Mouse (Mus musculus) midbrain, postnatal 0 days (tissue): ENCODE data around the gene Rcn1. TPM values are rescaled to one million over a fixed set of nuclear protein-coding genes. Genes with fewer than 3 reads are reported as not detected.

Experiments
- ATAC-seq: fragments of 200-750 bp; cut with Nextera tagmentation; 2 replicates; pipeline ENCODE4 v1.8.0; 2017; ENCODE audit warnings: moderate number of reproducible peaks, mild to moderate bottlenecking, moderate TSS enrichment, moderate library complexity; ENCODE audit not compliant: low FRiP score
- DNase-seq: peaks from one replicate; pipeline ENCODE4 v3.0.0-alpha.2; 2015; ENCODE audit warnings: low spot score
- H3K27ac ChIP-seq: fragments of 300-500 bp; sonication (generic); 2 replicates; pipeline ENCODE4 v1.5.1; 2014; ENCODE audit warnings: low read depth, mild to moderate bottlenecking, low read length, mixed read lengths
- H3K27me3 ChIP-seq: fragments of 300-500 bp; sonication (generic); 2 replicates; pipeline ENCODE4 v1.6.1; 2014; ENCODE audit warnings: low read length, control low read depth, mixed read lengths; ENCODE audit not compliant: insufficient read depth
- H3K36me3 ChIP-seq: fragments of 300-500 bp; sonication (generic); 2 replicates; pipeline ENCODE4 v1.6.1; 2014; ENCODE audit warnings: low read length, control low read depth, mixed read lengths; ENCODE audit not compliant: insufficient read depth
- H3K4me1 ChIP-seq: fragments of 300-500 bp; sonication (generic); 2 replicates; pipeline ENCODE4 v1.6.1; 2014; ENCODE audit warnings: mild to moderate bottlenecking, control low read depth, antibody characterized with exemption, low read length, mixed read lengths; ENCODE audit not compliant: insufficient read depth
- H3K4me2 ChIP-seq: fragments of 300-500 bp; sonication (generic); 2 replicates; pipeline ENCODE4 v1.6.1; 2014; ENCODE audit warnings: low read depth, mild to moderate bottlenecking, low read length, mixed read lengths; ENCODE audit not compliant: poor library complexity, severe bottlenecking
- H3K4me3 ChIP-seq: fragments of 300-500 bp; sonication (generic); 2 replicates; pipeline ENCODE4 v1.5.1; 2014; ENCODE audit warnings: low read depth, mild to moderate bottlenecking, low read length, moderate library complexity
- H3K9ac ChIP-seq: fragments of 300-500 bp; sonication (generic); replicated peaks from 2 replicates; pipeline ENCODE4 v1.6.1; 2014; ENCODE audit warnings: mild to moderate bottlenecking, low read length, moderate library complexity, mixed read lengths; ENCODE audit not compliant: poor library complexity, severe bottlenecking
- H3K9me3 ChIP-seq: fragments of 300-500 bp; sonication (generic); 2 replicates; pipeline ENCODE4 v1.6.1; 2016; ENCODE audit warnings: low read length, control low read depth
- CTCF ChIP-seq: IDR thresholded peaks from 2 replicates; pipeline ENCODE4 v1.5.1; 2016; ENCODE audit warnings: antibody characterized with exemption, mild to moderate bottlenecking
- WGBS: fragments of 180-500 bp; shearing (Covaris S2); extraction: QIAGEN DNeasy Blood & Tissue Kit; methylation state at CpG from one replicate; pipeline ENCODE4 v1.1.7; 2014; 5-methylcytosine and 5-hydroxymethylcytosine counted together
- polyA plus RNA-seq: library from polyadenylated mRNA; unstranded; fragments of >200 nt; fragmentation: Nextera tagmentation; extraction: Ambion mirVana; gene quantifications from 2 replicates; pipeline ENCODE4 v1.2.1, GENCODE M21; 2015
- total RNA-seq: library from RNA; depleted of rRNA; stranded (reverse); fragments of >200 nt; gene quantifications from 2 replicates; pipeline ENCODE4 v1.2.3, GENCODE M21; 2014

Gene Rcn1
- total and polyA plus RNA-seq, 2 experiments from 2014 or later, result 31.0 to 58.3 TPM

- no peaks in the 10 kb centered on the region; the same call in 1 of the 2 replicates for H3K4me1 ChIP-seq
- no peak overlapping the region for H3K4me3 ChIP-seq
- TF ChIP-seq CTCF, result no peak
- no peak overlapping the region for H3K27ac ChIP-seq
- 0 out of 2 replicates have a peak, but pooled peaks cover 8% of the 10 kb centered on the region for H3K27me3 ChIP-seq
- no peaks in the 10 kb centered on the region for H3K9me3 ChIP-seq
- H3K36me3 ChIP-seq, result no peaks in the 10 kb centered on the region
- DNase-seq (no peak), ATAC-seq (no peak)
- no peak overlapping the region for H3K9ac ChIP-seq
- H3K4me2 ChIP-seq, result no peak overlapping the region
- 93% methylated on average over 4 of the region's 4 CpGs for WGBS
Measured at GRCm38 (mm10) chr2:105400558-105400957, 1.4 kb upstream of the Rcn1 start.

DNA sequence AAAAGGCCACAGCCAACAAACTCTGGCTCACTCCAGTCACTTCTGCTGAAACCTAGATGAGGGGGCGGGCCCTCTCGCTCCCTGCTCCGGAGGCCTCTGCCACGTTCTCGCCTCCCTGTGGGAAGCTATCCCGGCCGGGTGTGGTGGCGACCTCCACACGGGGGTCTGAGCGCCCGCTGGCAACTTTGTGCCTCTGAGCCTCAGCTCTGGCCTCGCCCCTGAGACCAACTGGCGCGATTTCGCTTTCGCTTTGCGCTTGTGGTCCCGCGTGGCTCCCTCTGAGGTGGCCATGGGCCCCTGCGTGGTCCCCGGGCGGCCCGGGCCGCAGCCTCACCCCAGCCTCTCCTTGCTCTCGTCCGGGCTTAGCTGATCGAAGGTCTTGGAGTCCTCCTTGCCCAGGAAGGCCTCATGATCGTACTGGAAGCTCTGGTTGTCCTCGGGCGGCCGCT, 459 bp downstream of the Rcn1 start:
- H3K4me3 ChIP-seq, result peak overlapping the region; percentile 71
- ATAC-seq (peak; percentile 39; the same call in 1 of the 2 replicates), DNase-seq (no peak)
- H3K9ac ChIP-seq, result peak overlapping the region; percentile 66
- peak overlapping the region; percentile 57 for H3K27ac ChIP-seq
- no peaks in the 10 kb centered on the region for H3K9me3 ChIP-seq
- H3K27me3 ChIP-seq, result 0 out of 2 replicates have a peak, but pooled peaks cover 8% of the 10 kb centered on the region
- no peak for TF ChIP-seq CTCF
- no peaks in the 10 kb centered on the region for H3K36me3 ChIP-seq
- H3K4me1 ChIP-seq, result no peaks in the 10 kb centered on the region; the same call in 1 of the 2 replicates
- H3K4me2 ChIP-seq, result peak overlapping the region; percentile 99
- WGBS, result 0% methylated on average over 31 of the region's 31 CpGs

- H3K27me3 ChIP-seq, result 0 out of 2 replicates have a peak, but pooled peaks cover 8% of the 10 kb centered on the region
- no peak for TF ChIP-seq CTCF
- DNase-seq (no peak), ATAC-seq (no peak)
- H3K4me3 ChIP-seq, result peak overlapping the region; percentile 71
- no peak overlapping the region for H3K27ac ChIP-seq
- no peaks in the 10 kb centered on the region for H3K36me3 ChIP-seq
- WGBS, result 22% methylated on average over 5 of the region's 5 CpGs
- H3K9me3 ChIP-seq, result no peaks in the 10 kb centered on the region
- H3K4me2 ChIP-seq, result peak overlapping the region; percentile 99
- no peaks in the 10 kb centered on the region; the same call in 1 of the 2 replicates for H3K4me1 ChIP-seq
- no peak overlapping the region for H3K9ac ChIP-seq
Measured at GRCm38 (mm10) chr2:105397446-105398211, 1.5 kb downstream of the Rcn1 start.

DNA sequence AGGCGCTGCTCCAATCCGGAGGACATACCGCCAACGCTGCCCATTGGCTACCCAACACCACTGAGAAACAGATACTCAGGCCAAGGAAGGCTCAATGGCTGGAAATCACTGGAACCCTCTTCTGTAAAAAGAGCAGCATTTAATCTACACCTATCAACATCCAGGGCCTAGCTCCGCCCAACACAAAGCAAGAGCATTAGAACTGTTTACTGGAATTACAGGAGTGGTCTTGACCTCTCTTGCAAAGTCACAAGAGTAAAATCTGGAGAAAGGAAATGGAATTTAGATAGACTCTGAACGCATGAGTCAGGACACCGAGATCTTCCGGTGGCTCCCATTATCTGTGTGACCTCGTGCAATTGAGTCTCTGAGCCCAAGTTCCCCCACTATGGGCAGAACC, 3.1 kb downstream of the Rcn1 start:
- Histone ChIP-seq H3K4me1 (no peaks in the 10 kb centered on the region; the same call in 1 of the 2 replicates), H3K4me2 (no peak overlapping the region), H3K4me3 (no peak overlapping the region), H3K9ac (no peak overlapping the region), H3K27ac (no peak overlapping the region), H3K36me3 (no peaks in the 10 kb centered on the region), H3K27me3 (0 out of 2 replicates have a peak, but pooled peaks cover 3% of the 10 kb centered on the region), H3K9me3 (no peaks in the 10 kb centered on the region)
- no peak for TF ChIP-seq CTCF
- ATAC-seq, result no peak
- DNase-seq, result no peak
- 97% methylated on average over 9 of the region's 9 CpGs for WGBS

DNA sequence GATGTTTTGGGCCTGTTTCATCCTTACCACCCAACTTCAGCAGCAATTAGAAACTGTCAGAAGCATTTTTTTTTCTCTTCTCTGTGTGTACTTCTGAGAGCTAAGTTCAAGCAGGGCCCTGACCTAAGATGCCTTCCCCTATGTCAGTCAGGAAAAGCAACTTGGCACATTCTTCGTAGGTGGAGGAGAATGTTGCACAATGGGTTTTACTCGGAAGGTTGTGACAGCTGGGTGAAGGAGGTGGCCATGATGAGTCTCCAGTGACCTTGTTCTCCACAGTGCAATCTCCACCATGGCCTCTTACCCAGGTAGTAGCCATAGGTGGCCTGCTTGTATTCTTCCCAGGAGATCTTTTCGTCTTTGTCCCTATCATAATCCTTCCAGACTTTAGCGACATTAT, 4.7 kb downstream of the Rcn1 start:
- no peaks in the 10 kb centered on the region for H3K36me3 ChIP-seq
- H3K4me3 ChIP-seq, result no peak overlapping the region
- H3K9me3 ChIP-seq, result no peaks in the 10 kb centered on the region
- no peak for ATAC-seq
- no peak for TF ChIP-seq CTCF
- H3K9ac ChIP-seq, result no peak overlapping the region
- no peak for DNase-seq
- H3K4me2 ChIP-seq, result no peak overlapping the region
- 90% methylated on average over 4 of the region's 4 CpGs for WGBS
- no peaks in the 10 kb centered on the region; the same call in 1 of the 2 replicates for H3K4me1 ChIP-seq
- no peak overlapping the region for H3K27ac ChIP-seq
- H3K27me3 ChIP-seq, result no peaks in the 10 kb centered on the region

- Histone ChIP-seq H3K36me3 (no peaks in the 10 kb centered on the region), H3K27ac (no peak overlapping the region), H3K4me3 (no peak overlapping the region), H3K4me1 (no peaks in the 10 kb centered on the region), H3K4me2 (no peak overlapping the region), H3K9me3 (no peaks in the 10 kb centered on the region), H3K27me3 (no peaks in the 10 kb centered on the region), H3K9ac (no peak overlapping the region)
- ATAC-seq, result no peak
- 71% methylated on average over 2 of the region's 2 CpGs for WGBS
- no peak for TF ChIP-seq CTCF
- no peak for DNase-seq
Measured at GRCm38 (mm10) chr2:105392514-105392913, 6.6 kb downstream of the Rcn1 start.
